ENCODE assay signal across 19 mouse cellular contexts in the genomic region with DNA sequence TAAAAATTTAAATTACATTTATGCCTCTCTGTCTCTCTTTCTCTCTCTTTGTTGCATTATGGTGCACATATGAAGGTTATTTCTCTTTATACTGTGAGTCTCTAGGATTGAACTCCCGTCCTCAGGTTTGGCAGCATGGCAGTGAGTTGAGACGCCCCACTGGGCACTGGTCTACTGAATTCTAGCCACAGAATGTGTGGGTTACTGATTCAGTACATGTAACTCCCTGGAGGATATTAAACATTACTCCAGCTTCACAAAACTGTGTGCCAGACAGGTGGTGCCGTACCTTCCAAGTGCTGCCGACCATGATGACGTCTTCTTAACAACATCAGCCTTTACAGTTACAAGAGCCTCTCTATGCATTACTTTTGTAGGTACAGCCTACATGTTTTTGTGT. TPM values are rescaled to one million over a fixed set of nuclear protein-coding genes. Genes with fewer than 3 reads are reported as not detected.
DNase-seq lines count a peak whose midpoint lies in the region; TF ChIP-seq lines count a peak whose summit lies in the region.
"Had no signal": no experiment of that assay in that cellular context is flagged by ENCODE, and none has a peak within 500 bp of the region (broad histone marks: within the 10 kb centered on the region; RNA-seq: fewer than 3 reads in every experiment).

No protein-coding gene starts in this region.

- no peak overlapping the region for H3K4me3 ChIP-seq in kidney, adult 2 months (ENCODE audit: insufficient read depth, low read depth, low read length)

- no peak for TF ChIP-seq CTCF in kidney, adult 2 months (conservative IDR thresholded peaks at IDR 0.05; ENCODE audit: insufficient read depth, insufficient read length, low read depth, low read length)

- TF ChIP-seq POLR2A in kidney, adult 2 months (IDR thresholded peaks at IDR 0.05; ENCODE audit: low read depth, low read length): no peak

- WGBS in kidney, adult 2 months: 70% methylated on average over 5 of the region's 5 CpGs

- peak overlapping the region; percentile 96 for H3K27ac ChIP-seq in kidney, adult 2 months (ENCODE audit: insufficient read depth, low read depth, low read length)

- DNase-seq in kidney, adult 2 months: peak; percentile 67
- DNase-seq in kidney, adult 8-10 months: no peak
- peak; percentile 58 for DNase-seq in kidney, adult 9 months
- no peak for DNase-seq in kidney, postnatal 10 days
- peak; percentile 3 for DNase-seq in testis, postnatal 10 days (ENCODE audit: low spot score)
- no peak for DNase-seq in testis, postnatal 14 days (ENCODE audit: low spot score)
- DNase-seq: adrenal gland, adult 2 months; adrenal gland, adult 8-10 months; adrenal gland, postnatal 10 days; adrenal gland, postnatal 14 days; adrenal gland, postnatal 25 days; adrenal gland, postnatal 36 days; B cell, adult 2 months; cerebellum, adult 11 months; cerebellum, adult 11-12 months; cerebellum, adult 18-20 months had no signal

- H3K4me1 ChIP-seq in kidney, adult 2 months (ENCODE audit: control insufficient read depth, insufficient read depth, low read length): peaks cover 21% of the 10 kb centered on the region

- no peaks in the 10 kb centered on the region for H3K36me3 ChIP-seq in kidney, adult 2 months (ENCODE audit: control insufficient read depth, insufficient read depth, low read length)
- H3K36me3 ChIP-seq: G1E had no signal

- H3K27me3 ChIP-seq in kidney, adult 2 months (replicated peaks; ENCODE audit: control insufficient read depth, insufficient read depth, low read length): no peaks in the 10 kb centered on the region
- H3K27me3 ChIP-seq: CH12.LX, Patski had no signal

RNA-seq across cellular contexts. Expression of a gene that starts 21.4 kb away (rescaled TPM):
- polyA plus RNA-seq in kidney, adult 2 months (2012; rRNA removed): 16.9 and 17.4 TPM in 2 replicates

RNA-seq across cellular contexts. Expression of a gene that starts 24.5 kb away (rescaled TPM):
- polyA plus RNA-seq in kidney, adult 2 months (2012; rRNA removed): 64.0 and 93.1 TPM in 2 replicates

Comparison
In these comparisons a context has a peak if more than half of its experiments do, and no peak if none do; other contexts are left out.
1. DNase-seq: peak in kidney, adult 2 months (single experiment), kidney, adult 9 months (single experiment) and testis, postnatal 10 days (single experiment); none in kidney, adult 8-10 months (0 of 2), kidney, postnatal 10 days (single experiment) and testis, postnatal 14 days (single experiment).